Mouse (Mus musculus): ENCODE measurements around the gene 2610301B20Rik.
A peak's percentile ranks its signal among the peaks of the same experiment; 100 is the strongest.
"Not testable (repeated sequence)": the region's sequence is repeated elsewhere in the genome, so short reads cannot be mapped to it uniquely, and the experiment has no call there.

2610301B20Rik gene

GRCm38 (mm10) chr4:10873920-10874665 is at the start of gene 2610301B20Rik:
Gene 2610301B20Rik, plus strand, starts transcription at chr4:10874498.
- DNase-seq (ENCODE audit: inconsistent ontology term) = peak; percentile 92

GRCm38 (mm10) chr4:10833273-10833672 is 41.0 kb upstream of the 2610301B20Rik start:
- peak; percentile 11 for DNase-seq (ENCODE audit: inconsistent ontology term)

- no peak for DNase-seq (ENCODE audit: inconsistent ontology term)
These were observed 38.8 kb upstream of the 2610301B20Rik start for GRCm38 (mm10) chr4:10835252-10836051.

GRCm38 (mm10) chr4:10845848-10846247 is 28.4 kb upstream of the 2610301B20Rik start:
- DNase-seq (ENCODE audit: inconsistent ontology term) = no peak

GRCm38 (mm10) chr4:10849812-10850211 is 24.5 kb upstream of the 2610301B20Rik start:
- no peak for DNase-seq (ENCODE audit: inconsistent ontology term)

- DNase-seq (ENCODE audit: inconsistent ontology term) = no peak
These were observed 23.3 kb upstream of the 2610301B20Rik start for GRCm38 (mm10) chr4:10851013-10851412.

GRCm38 (mm10) chr4:10859174-10859573 is 15.1 kb upstream of the 2610301B20Rik start:
- DNase-seq (ENCODE audit: inconsistent ontology term) = no peak

GRCm38 (mm10) chr4:10859911-10860581 is 14.3 kb upstream of the 2610301B20Rik start:
- DNase-seq (ENCODE audit: inconsistent ontology term) = no peak

GRCm38 (mm10) chr4:10860825-10861224 is 13.5 kb upstream of the 2610301B20Rik start:
- no peak for DNase-seq (ENCODE audit: inconsistent ontology term)

- DNase-seq (ENCODE audit: inconsistent ontology term) = not testable (repeated sequence)
These were observed 11.4 kb upstream of the 2610301B20Rik start for GRCm38 (mm10) chr4:10862882-10863281.

GRCm38 (mm10) chr4:10872231-10872630 is 2.1 kb upstream of the 2610301B20Rik start:
- DNase-seq (ENCODE audit: inconsistent ontology term) = no peak

GRCm38 (mm10) chr4:10872685-10873539 is 1.4 kb upstream of the 2610301B20Rik start:
- no peak for DNase-seq (ENCODE audit: inconsistent ontology term)

- no peak for DNase-seq (ENCODE audit: inconsistent ontology term)
These were observed 764 bp upstream of the 2610301B20Rik start for GRCm38 (mm10) chr4:10873549-10873919.

GRCm38 (mm10) chr4:10874718-10875121 is 422 bp downstream of the 2610301B20Rik start:
- DNase-seq (ENCODE audit: inconsistent ontology term) = peak; percentile 84

- DNase-seq (ENCODE audit: inconsistent ontology term) = peak; percentile 65
These were observed 1.1 kb downstream of the 2610301B20Rik start for GRCm38 (mm10) chr4:10875407-10875806.

GRCm38 (mm10) chr4:10877057-10877456 is 2.8 kb downstream of the 2610301B20Rik start:
- no peak for DNase-seq (ENCODE audit: inconsistent ontology term)

GRCm38 (mm10) chr4:10883740-10884408 is 9.6 kb downstream of the 2610301B20Rik start:
- no peak for DNase-seq (ENCODE audit: inconsistent ontology term)

- DNase-seq (ENCODE audit: inconsistent ontology term) = no peak
These were observed 14.5 kb downstream of the 2610301B20Rik start for GRCm38 (mm10) chr4:10888835-10889234.

GRCm38 (mm10) chr4:10896262-10896661 is 22.0 kb downstream of the 2610301B20Rik start:
- DNase-seq (ENCODE audit: inconsistent ontology term) = no peak

- DNase-seq (ENCODE audit: inconsistent ontology term) = no peak
These were observed 22.6 kb downstream of the 2610301B20Rik start for GRCm38 (mm10) chr4:10896859-10897258.
